ENCODE assay signal across 11 mouse cellular contexts in genomic region chr1:59609896-59610295, GRCm38 (mm10).
DNase-seq lines count a peak whose midpoint lies in the region; ATAC-seq and TF ChIP-seq lines count a peak whose summit lies in the region.
"Had no signal": no experiment of that assay in that cellular context is flagged by ENCODE, and none has a peak within 500 bp of the region (broad histone marks: within the 10 kb centered on the region; RNA-seq: fewer than 3 reads in every experiment).

No protein-coding gene starts in this region.

- H3K4me1 ChIP-seq in brown adipose tissue, adult 24 weeks (ENCODE audit: control insufficient read depth, insufficient read depth, insufficient read length, low read length) = peaks cover 3% of the 10 kb centered on the region
- no peaks in the 10 kb centered on the region for H3K4me1 ChIP-seq in intestine, embryonic 15.5 days (replicated peaks)
- H3K4me1 ChIP-seq in midbrain, postnatal 0 days (ENCODE audit: insufficient read depth, low read length) = no peaks in the 10 kb centered on the region
- H3K4me1 ChIP-seq: midbrain, embryonic 13.5 days had no signal

- ATAC-seq in intestine, embryonic 15.5 days = peak; percentile 28; the same call in 1 of the 2 replicates
- no peak for ATAC-seq in midbrain, postnatal 0 days (ENCODE audit: low FRiP score)
- ATAC-seq: midbrain, embryonic 13.5 days had no signal

- 39% methylated on average over 10 of the region's 10 CpGs for WGBS in intestine, embryonic 15.5 days
- 87% methylated on average over 10 of the region's 10 CpGs for WGBS in midbrain, postnatal 0 days

- no peak for TF ChIP-seq CTCF in midbrain, postnatal 0 days (IDR thresholded peaks at IDR 0.05)

- H3K9ac ChIP-seq in intestine, embryonic 15.5 days = no peak overlapping the region
- no peak overlapping the region for H3K9ac ChIP-seq in midbrain, postnatal 0 days (replicated peaks; ENCODE audit: low read length, poor library complexity, severe bottlenecking)
- H3K9ac ChIP-seq: midbrain, embryonic 13.5 days had no signal

- no peaks in the 10 kb centered on the region for H3K36me3 ChIP-seq in intestine, embryonic 15.5 days
- no peaks in the 10 kb centered on the region for H3K36me3 ChIP-seq in midbrain, postnatal 0 days (ENCODE audit: insufficient read depth, low read length)
- H3K36me3 ChIP-seq: midbrain, embryonic 13.5 days had no signal

- peak overlapping the region; percentile 64 for H3K27ac ChIP-seq in brown adipose tissue, adult 24 weeks (replicated peaks; ENCODE audit: low read depth, low read length)
- H3K27ac ChIP-seq in intestine, embryonic 15.5 days = 0 out of 2 replicates have a peak overlapping the region, but pooled peaks have one; percentile 58
- no peak overlapping the region for H3K27ac ChIP-seq in midbrain, postnatal 0 days (ENCODE audit: low read depth, low read length)
- H3K27ac ChIP-seq: midbrain, embryonic 13.5 days had no signal

- H3K9me3 ChIP-seq in intestine, embryonic 15.5 days = no peaks in the 10 kb centered on the region
- no peaks in the 10 kb centered on the region for H3K9me3 ChIP-seq in midbrain, postnatal 0 days (ENCODE audit: low read length)
- H3K9me3 ChIP-seq: midbrain, embryonic 13.5 days had no signal

- DNase-seq in cerebellum, postnatal 14 days = peak; percentile 50 to 59
- no peak for DNase-seq in cerebellum, postnatal 4 days (ENCODE audit: low spot score in 2 of 2)
- peak; percentile 21 for DNase-seq in lung, postnatal 14 days
- DNase-seq in spleen, adult 18-20 months = no peak
- no peak for DNase-seq in midbrain, postnatal 0 days (ENCODE audit: low spot score)
- DNase-seq in layer of hippocampus, adult 8-10 months (ENCODE audit: low spot score in 2 of 2) = no peak
- DNase-seq: layer of hippocampus, adult 9-11 months had no signal

- H3K27me3 ChIP-seq in intestine, embryonic 15.5 days (replicated peaks) = no peaks in the 10 kb centered on the region
- H3K27me3 ChIP-seq in midbrain, postnatal 0 days (ENCODE audit: insufficient read depth, low read length) = no peaks in the 10 kb centered on the region
- H3K27me3 ChIP-seq: midbrain, embryonic 13.5 days had no signal

- H3K4me2 ChIP-seq in intestine, embryonic 15.5 days (replicated peaks) = no peak overlapping the region
- H3K4me2 ChIP-seq in midbrain, postnatal 0 days (ENCODE audit: low read depth, low read length, poor library complexity, severe bottlenecking) = no peak overlapping the region
- H3K4me2 ChIP-seq: midbrain, embryonic 13.5 days had no signal

- H3K4me3 ChIP-seq in brown adipose tissue, adult 24 weeks (ENCODE audit: insufficient read depth, low read depth, low read length) = no peak overlapping the region
- H3K4me3 ChIP-seq in intestine, embryonic 15.5 days (replicated peaks) = no peak overlapping the region
- no peak overlapping the region for H3K4me3 ChIP-seq in midbrain, postnatal 0 days (ENCODE audit: low read depth, low read length)
- H3K4me3 ChIP-seq: erythroblast, embryonic 14.5 days; midbrain, embryonic 13.5 days had no signal

Comparison
In these comparisons a context has a peak if more than half of its experiments do, and no peak if none do; other contexts are left out.
1. DNase-seq: peak in cerebellum, postnatal 14 days (2 of 2) and lung, postnatal 14 days (single experiment); none in cerebellum, postnatal 4 days (0 of 2), spleen, adult 18-20 months (0 of 2), midbrain, postnatal 0 days (single experiment) and layer of hippocampus, adult 8-10 months (0 of 2).